In the genomic region with DNA sequence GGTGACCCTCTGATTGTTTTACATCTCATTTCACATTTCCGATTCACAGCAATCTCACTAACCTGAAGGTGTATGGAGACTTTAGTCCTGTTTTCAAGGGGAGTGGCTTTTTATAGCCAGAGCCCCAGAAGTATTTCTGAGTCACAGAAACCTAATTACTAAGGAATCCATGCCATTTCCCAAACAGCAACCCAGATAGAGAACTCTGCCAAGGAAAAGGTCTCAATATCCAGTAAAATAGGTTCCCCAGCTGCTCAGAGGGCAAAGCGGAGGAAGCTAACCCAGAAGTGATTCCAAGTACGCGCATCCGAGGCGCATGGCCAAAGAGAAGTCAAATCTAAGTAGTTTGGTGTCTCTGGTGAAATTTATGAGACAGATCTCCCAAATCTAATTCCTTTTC, we compare ENCODE assay signal across 16 mouse cellular contexts.
"Had no signal": no experiment of that assay in that cellular context is flagged by ENCODE, and none has a peak within 500 bp of the region (broad histone marks: within the 10 kb centered on the region; RNA-seq: fewer than 3 reads in every experiment).

No protein-coding gene starts in this region.

- ATAC-seq: liver, postnatal 0 days; lung, postnatal 0 days; midbrain, embryonic 16.5 days had no signal

- H3K36me3 ChIP-seq: lung, embryonic 15.5 days; midbrain, embryonic 10.5 days; midbrain, embryonic 12.5 days; neural tube, embryonic 12.5 days; stomach, embryonic 15.5 days had no signal

- H3K27me3 ChIP-seq: lung, embryonic 15.5 days; midbrain, embryonic 12.5 days; neural tube, embryonic 12.5 days; stomach, embryonic 15.5 days had no signal

- H3K4me2 ChIP-seq: lung, embryonic 15.5 days; midbrain, embryonic 12.5 days; neural tube, embryonic 12.5 days; stomach, embryonic 15.5 days had no signal

- DNase-seq: liver, postnatal 0 days; lung, adult 2 months; lung, postnatal 4 days; midbrain, embryonic 14.5 days; right cerebral cortex, postnatal 14 days; thymus, adult 2 months; thymus, postnatal 25 days; thymus, postnatal 4 days had no signal

- H3K4me3 ChIP-seq: lung, embryonic 15.5 days; midbrain, embryonic 10.5 days; midbrain, embryonic 12.5 days; neural tube, embryonic 12.5 days; stomach, embryonic 15.5 days had no signal

- H3K9me3 ChIP-seq: lung, embryonic 15.5 days; midbrain, embryonic 10.5 days; midbrain, embryonic 12.5 days; neural tube, embryonic 12.5 days; stomach, embryonic 15.5 days had no signal

- H3K9ac ChIP-seq: liver, postnatal 0 days; lung, embryonic 15.5 days; midbrain, embryonic 12.5 days; neural tube, embryonic 12.5 days; stomach, embryonic 15.5 days had no signal

- H3K27ac ChIP-seq: lung, embryonic 15.5 days; midbrain, embryonic 10.5 days; midbrain, embryonic 12.5 days; neural tube, embryonic 12.5 days; stomach, embryonic 15.5 days; stomach, postnatal 0 days had no signal

- H3K4me1 ChIP-seq: neural tube, embryonic 12.5 days; stomach, embryonic 15.5 days had no signal
